Mouse (Mus musculus) cortical plate, adult 2 months (tissue): ENCODE data around the gene Dusp10. TPM values are rescaled to one million over a fixed set of nuclear protein-coding genes. Genes with fewer than 3 reads are reported as not detected.

Experiments used
- H3K27ac ChIP-seq: fragments of 200-500 bp; 2 replicates; pipeline ENCODE4 v1.5.1; 2012; ENCODE audit warnings: low read length, control low read depth, inconsistent platforms; ENCODE audit not compliant: insufficient read depth
- H3K4me1 ChIP-seq: fragments of 200-500 bp; 2 replicates; pipeline ENCODE4 v1.6.1; 2011; ENCODE audit warnings: low read length; ENCODE audit not compliant: control insufficient read depth, insufficient read depth
- H3K4me3 ChIP-seq: fragments of 200-500 bp; 2 replicates; pipeline ENCODE4 v1.5.1; 2011; ENCODE audit warnings: mild to moderate bottlenecking, low read length, control low read depth; ENCODE audit not compliant: insufficient read depth
- CTCF ChIP-seq: fragments of 200-500 bp; IDR thresholded peaks from 2 replicates; pipeline ENCODE4 v1.5.1; 2011; ENCODE audit warnings: mild to moderate bottlenecking, control low read depth, low read length; ENCODE audit not compliant: insufficient read depth; ENCODE audit errors: extremely low read depth
- POLR2A ChIP-seq: fragments of 200-500 bp; IDR thresholded peaks from 2 replicates; pipeline ENCODE4 v1.6.1; 2011; ENCODE audit warnings: mild to moderate bottlenecking, low read length, control low read depth; ENCODE audit not compliant: insufficient read depth; ENCODE audit errors: extremely low read depth
- polyA plus RNA-seq: library from polyadenylated mRNA; depleted of rRNA; stranded (reverse); fragments of >200 nt; gene quantifications from 2 replicates; pipeline ENCODE4 v1.2.3, GENCODE M21; 2012

Gene Dusp10
- polyA plus RNA-seq, 1 experiment, result 8.9 TPM

- H3K4me1 ChIP-seq, result no peaks in the 10 kb centered on the region
- TF ChIP-seq CTCF (no peak), POLR2A (no peak)
- no peak overlapping the region for H3K27ac ChIP-seq
- H3K4me3 ChIP-seq, result no peak overlapping the region
These were observed 27.8 kb downstream of the Dusp10 start for GRCm38 (mm10) chr1:184040906-184041305.

DNA sequence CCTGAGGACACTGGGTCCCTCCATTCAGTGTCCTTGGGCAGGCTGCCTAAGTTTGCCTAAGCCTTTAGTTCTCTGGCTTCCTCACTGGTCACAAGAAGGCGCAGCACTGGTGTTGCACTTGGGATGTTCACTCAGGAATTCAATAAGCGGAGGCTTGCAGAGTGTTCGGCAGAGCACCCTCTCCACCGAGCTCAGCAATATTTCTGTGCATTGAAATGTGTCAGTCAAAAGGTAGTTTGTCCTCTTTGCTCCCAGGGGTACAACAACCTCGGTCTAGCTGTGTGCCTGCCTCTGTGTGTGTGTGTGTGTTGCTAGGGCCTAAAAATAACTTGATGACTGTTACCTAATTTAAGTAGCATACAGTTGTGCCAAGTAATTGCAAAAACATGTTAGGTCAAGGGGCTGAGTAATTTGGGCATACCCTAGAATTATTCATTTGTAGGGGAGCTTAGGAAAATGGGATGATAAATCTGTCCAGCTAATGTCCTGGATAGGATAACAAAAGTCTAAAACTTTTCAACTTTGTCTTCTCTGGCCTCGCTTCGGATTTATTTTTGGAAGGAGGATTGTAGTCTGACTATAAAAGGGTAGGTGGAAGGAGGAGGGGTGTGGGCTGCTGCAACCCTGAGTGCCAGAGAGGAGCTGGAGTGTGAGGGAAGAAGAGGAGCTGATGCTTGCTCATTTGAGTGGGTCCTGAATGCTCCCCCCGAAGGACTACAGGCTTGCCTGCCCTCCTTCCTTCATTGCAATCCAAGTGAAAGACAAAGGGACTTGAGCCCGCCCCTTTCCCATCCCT lies 28.9 kb downstream of the Dusp10 start:
- no peak overlapping the region for H3K27ac ChIP-seq
- TF ChIP-seq POLR2A (no peak), CTCF (no peak)
- no peaks in the 10 kb centered on the region for H3K4me1 ChIP-seq
- no peak overlapping the region; the same call in 1 of the 2 replicates for H3K4me3 ChIP-seq

GRCm38 (mm10) chr1:184042745-184043144 lies 29.6 kb downstream of the Dusp10 start:
- TF ChIP-seq CTCF (no peak), POLR2A (no peak)
- no peak overlapping the region for H3K4me3 ChIP-seq
- H3K4me1 ChIP-seq, result no peaks in the 10 kb centered on the region
- H3K27ac ChIP-seq, result no peak overlapping the region

GRCm38 (mm10) chr1:184043391-184043790 lies 30.3 kb downstream of the Dusp10 start:
- Histone ChIP-seq H3K27ac (no peak overlapping the region), H3K4me3 (no peak overlapping the region), H3K4me1 (no peaks in the 10 kb centered on the region)
- no peak for TF ChIP-seq CTCF
- no peak for TF ChIP-seq POLR2A

DNA sequence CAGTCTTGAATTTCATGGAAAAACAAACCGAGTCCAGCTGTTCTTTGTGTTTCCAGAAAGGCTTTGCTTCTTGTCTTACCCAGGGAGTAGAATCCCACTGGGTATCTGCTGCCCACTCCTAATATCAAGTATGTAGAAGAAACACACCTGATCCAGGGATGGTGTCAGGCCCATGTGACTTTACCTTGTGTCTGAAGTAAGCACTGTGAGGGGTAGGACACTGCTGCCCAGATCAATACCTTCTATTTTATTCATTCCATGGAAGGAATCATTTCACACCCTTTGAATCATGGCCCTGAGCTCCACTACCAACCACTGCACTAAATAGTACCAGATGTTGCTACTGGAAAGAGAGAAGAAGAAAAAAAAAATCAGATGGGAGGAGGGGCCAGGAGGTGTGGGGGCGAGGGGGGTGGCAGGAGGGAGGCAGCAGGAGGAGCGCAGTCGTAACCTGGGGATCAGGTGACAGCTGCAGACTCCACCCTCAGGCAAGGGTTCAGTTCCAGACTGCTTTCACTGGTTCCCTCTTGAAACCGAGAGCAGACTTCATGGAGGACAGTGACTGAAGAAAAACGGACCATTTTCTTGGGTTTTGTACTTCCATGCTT lies 33.1 kb downstream of the Dusp10 start:
- no peak overlapping the region for H3K27ac ChIP-seq
- TF ChIP-seq POLR2A (no peak), CTCF (no peak)
- H3K4me3 ChIP-seq, result no peak overlapping the region
- no peaks in the 10 kb centered on the region for H3K4me1 ChIP-seq

DNA sequence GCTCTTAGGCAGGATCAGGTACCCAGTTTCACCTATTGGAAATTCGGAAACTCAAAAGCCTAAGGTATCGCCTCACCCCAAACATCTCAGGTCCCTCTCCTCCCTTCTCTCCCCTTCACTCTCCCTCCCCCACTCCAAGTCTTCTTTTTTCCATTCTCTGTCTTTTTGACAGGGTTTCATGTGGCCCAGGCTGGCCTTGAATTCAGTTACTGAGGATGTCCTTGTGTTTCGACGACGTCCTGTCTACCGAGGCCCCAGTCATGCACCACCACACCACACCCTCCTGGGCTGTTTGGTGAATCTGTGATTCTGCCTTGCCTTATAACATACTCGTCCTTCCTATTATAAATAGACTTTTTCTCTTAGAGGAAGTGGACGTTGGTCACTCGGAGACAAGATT lies 34.7 kb downstream of the Dusp10 start:
- TF ChIP-seq CTCF, result no peak
- TF ChIP-seq POLR2A, result no peak
- H3K4me1 ChIP-seq, result no peaks in the 10 kb centered on the region
- no peak overlapping the region for H3K27ac ChIP-seq
- H3K4me3 ChIP-seq, result no peak overlapping the region

GRCm38 (mm10) chr1:184048675-184049418 lies 35.7 kb downstream of the Dusp10 start:
- no peak for TF ChIP-seq CTCF
- no peak for TF ChIP-seq POLR2A
- no peak overlapping the region for H3K4me3 ChIP-seq

GRCm38 (mm10) chr1:184051286-184051685 lies 38.2 kb downstream of the Dusp10 start:
- Histone ChIP-seq H3K4me1 (no peaks in the 10 kb centered on the region; the same call in 1 of the 2 replicates), H3K27ac (no peak overlapping the region), H3K4me3 (no peak overlapping the region)
- no peak for TF ChIP-seq POLR2A
- TF ChIP-seq CTCF, result no peak

More at GRCm38 (mm10) chr1:184048675-184049418, 35.7 kb downstream of the Dusp10 start:
- H3K4me1 ChIP-seq, result no peaks in the 10 kb centered on the region
- H3K27ac ChIP-seq, result no peak overlapping the region

- H3K4me1 ChIP-seq, result no peaks in the 10 kb centered on the region; the same call in 1 of the 2 replicates
- no peak for TF ChIP-seq POLR2A
- TF ChIP-seq CTCF, result no peak
- no peak overlapping the region for H3K27ac ChIP-seq
- H3K4me3 ChIP-seq, result no peak overlapping the region
These were observed 38.7 kb downstream of the Dusp10 start for GRCm38 (mm10) chr1:184051824-184052223.

- Histone ChIP-seq H3K4me3 (no peak overlapping the region), H3K27ac (no peak overlapping the region), H3K4me1 (no peaks in the 10 kb centered on the region; the same call in 1 of the 2 replicates)
- TF ChIP-seq CTCF (no peak), POLR2A (no peak)
These were observed 39.2 kb downstream of the Dusp10 start for GRCm38 (mm10) chr1:184052331-184052730.
